Mouse (Mus musculus) limb, embryonic 12.5 days (tissue): ENCODE results near the gene Srf. TPM values are rescaled to one million over a fixed set of nuclear protein-coding genes. Genes with fewer than 3 reads are reported as not detected.
"Not testable (repeated sequence)": the region's sequence is repeated elsewhere in the genome, so short reads cannot be mapped to it uniquely, and the experiment has no call there.

Experiments
- ATAC-seq: fragments of 200-750 bp; cut with Nextera tagmentation; 2 replicates; pipeline ENCODE4 v1.8.0; 2017; ENCODE audit warnings: low read depth, moderate TSS enrichment; ENCODE audit not compliant: insufficient number of reproducible peaks, insufficient read depth, low FRiP score, low TSS enrichment
- H3K27ac ChIP-seq: fragments of 300-500 bp; sonication (generic); 2 replicates; pipeline ENCODE4 v1.5.1; 2016; ENCODE audit warnings: mild to moderate bottlenecking, moderate library complexity
- H3K27me3 ChIP-seq: fragments of 300-500 bp; sonication (generic); 2 replicates; pipeline ENCODE4 v1.6.1; 2016; ENCODE audit warnings: mild to moderate bottlenecking, moderate library complexity
- H3K36me3 ChIP-seq: fragments of 300-500 bp; sonication (generic); 2 replicates; pipeline ENCODE4 v1.6.1; 2016; ENCODE audit warnings: mild to moderate bottlenecking, moderate library complexity
- H3K4me1 ChIP-seq: fragments of 300-500 bp; sonication (generic); replicated peaks from 2 replicates; pipeline ENCODE4 v1.6.1; 2016
- H3K4me2 ChIP-seq: fragments of 300-500 bp; sonication (generic); 2 replicates; pipeline ENCODE4 v1.6.1; 2016; ENCODE audit warnings: mild to moderate bottlenecking, moderate library complexity
- H3K4me3 ChIP-seq: fragments of 300-500 bp; sonication (generic); replicated peaks from 2 replicates; pipeline ENCODE4 v1.5.1; 2016; ENCODE audit warnings: mild to moderate bottlenecking
- H3K9ac ChIP-seq: fragments of 300-500 bp; sonication (generic); replicated peaks from 2 replicates; pipeline ENCODE4 v1.6.1; 2016; ENCODE audit warnings: mild to moderate bottlenecking, moderate library complexity
- H3K9me3 ChIP-seq: fragments of 300-500 bp; sonication (generic); 2 replicates; pipeline ENCODE4 v1.6.1; 2016; ENCODE audit warnings: mild to moderate bottlenecking, moderate library complexity
- WGBS: fragments of 180-500 bp; shearing (Covaris S2); methylation state at CpG from one replicate; pipeline ENCODE4 v1.1.7; 2016; 5-methylcytosine and 5-hydroxymethylcytosine counted together
- polyA plus RNA-seq: library from polyadenylated mRNA; unstranded; fragments of >200 nt; fragmentation: Nextera tagmentation; extraction: Ambion mirVana; gene quantifications from 2 replicates; pipeline ENCODE4 v1.2.1, GENCODE M21; 2016

Gene Srf
- polyA plus RNA-seq, 1 experiment from 2014 or later, result 12.4 TPM

DNA sequence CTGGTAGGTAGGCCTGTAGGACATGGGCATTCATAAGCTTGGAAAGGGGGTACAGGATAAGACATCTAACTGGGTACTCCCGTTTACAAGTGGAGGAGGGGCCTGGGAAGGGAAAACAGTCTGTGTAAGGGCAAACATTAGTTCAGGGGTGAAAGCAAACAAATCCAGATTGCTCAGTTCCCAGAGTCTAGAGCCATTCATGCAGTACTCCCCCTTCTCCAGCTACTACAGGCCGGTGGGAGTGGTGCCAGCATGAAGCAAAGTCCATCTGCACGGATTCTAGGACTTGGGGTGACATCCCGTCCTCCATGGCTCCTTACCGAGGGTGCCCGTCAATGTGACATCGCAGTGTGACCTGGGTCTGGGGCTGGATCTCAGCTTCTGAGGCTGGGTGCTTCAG lies 34.5 kb upstream of the Srf start:
- Histone ChIP-seq H3K4me1 (peaks cover 16% of the 10 kb centered on the region), H3K4me2 (no peak overlapping the region), H3K27me3 (no peaks in the 10 kb centered on the region), H3K9ac (no peak overlapping the region), H3K27ac (no peak overlapping the region), H3K36me3 (peaks cover 65% of the 10 kb centered on the region), H3K4me3 (no peak overlapping the region), H3K9me3 (no peaks in the 10 kb centered on the region)
- no peak for ATAC-seq
- WGBS, result 93% methylated on average over 7 of the region's 7 CpGs

DNA sequence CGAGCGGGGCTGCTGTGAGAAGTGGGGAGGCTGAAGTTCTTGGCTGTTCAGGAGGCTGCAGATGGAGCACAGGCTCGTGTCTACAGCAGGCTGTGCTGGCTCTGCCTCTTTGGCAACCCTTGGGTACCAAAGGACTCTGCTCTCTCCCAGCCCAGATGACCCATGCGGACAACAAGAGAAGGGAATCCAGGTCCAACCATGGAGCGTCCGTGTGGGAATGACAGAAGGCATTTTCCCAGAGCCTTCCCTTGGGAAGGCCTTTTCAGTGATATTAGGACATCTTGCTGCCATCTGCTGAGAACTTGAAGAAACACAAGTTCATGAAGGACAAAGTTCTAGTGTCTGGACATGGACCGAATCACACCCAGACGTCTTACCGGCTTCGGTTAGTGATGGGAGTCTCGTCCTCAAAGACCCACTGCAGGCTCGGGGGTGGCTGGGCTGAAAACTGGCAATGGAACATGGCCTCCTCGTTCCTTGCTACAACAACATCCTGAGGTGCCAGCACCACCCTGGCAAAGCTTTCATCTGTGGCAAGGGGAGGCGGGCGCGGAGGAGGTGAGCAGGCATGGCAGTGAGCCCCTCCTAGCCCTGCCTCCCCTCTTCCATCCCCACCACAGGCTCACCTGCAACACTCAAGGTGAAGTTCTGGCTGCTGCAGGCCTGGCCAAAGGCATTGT lies 33.8 kb upstream of the Srf start:
- Histone ChIP-seq H3K4me1 (peaks cover 9% of the 10 kb centered on the region), H3K27me3 (no peaks in the 10 kb centered on the region), H3K4me3 (no peak overlapping the region), H3K9ac (no peak overlapping the region), H3K4me2 (no peak overlapping the region), H3K27ac (no peak overlapping the region), H3K9me3 (no peaks in the 10 kb centered on the region), H3K36me3 (peaks cover 72% of the 10 kb centered on the region)
- 92% methylated on average over 16 of the region's 16 CpGs for WGBS
- ATAC-seq, result no peak

DNA sequence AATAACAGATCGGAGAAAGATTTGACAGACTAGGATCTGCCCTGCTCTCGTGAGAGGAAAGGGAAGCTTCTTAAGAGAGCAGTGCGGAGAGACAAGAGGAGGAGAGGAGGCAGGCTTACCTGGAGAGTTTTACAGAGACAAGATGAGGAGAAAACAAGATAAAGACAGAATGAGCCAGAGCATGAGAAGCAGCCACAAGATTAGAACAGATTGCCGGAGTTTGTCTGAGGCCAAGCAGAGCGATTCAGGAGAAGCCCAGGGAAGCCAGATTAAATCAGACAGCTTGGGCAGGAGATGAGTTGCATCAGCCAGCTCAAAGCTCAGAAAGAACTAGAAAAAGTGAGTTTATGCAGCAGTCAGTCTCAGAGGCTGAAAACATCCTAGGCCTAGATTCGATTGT lies 32.9 kb upstream of the Srf start:
- no peak overlapping the region for H3K4me2 ChIP-seq
- H3K4me1 ChIP-seq, result peaks cover 4% of the 10 kb centered on the region; the same call in 1 of the 2 replicates
- H3K9ac ChIP-seq, result no peak overlapping the region
- no peaks in the 10 kb centered on the region for H3K27me3 ChIP-seq
- no peak overlapping the region for H3K27ac ChIP-seq
- peaks cover 79% of the 10 kb centered on the region for H3K36me3 ChIP-seq
- no peak overlapping the region for H3K4me3 ChIP-seq
- no peak for ATAC-seq
- 94% methylated on average over 6 of the region's 6 CpGs for WGBS
- H3K9me3 ChIP-seq, result no peaks in the 10 kb centered on the region

DNA sequence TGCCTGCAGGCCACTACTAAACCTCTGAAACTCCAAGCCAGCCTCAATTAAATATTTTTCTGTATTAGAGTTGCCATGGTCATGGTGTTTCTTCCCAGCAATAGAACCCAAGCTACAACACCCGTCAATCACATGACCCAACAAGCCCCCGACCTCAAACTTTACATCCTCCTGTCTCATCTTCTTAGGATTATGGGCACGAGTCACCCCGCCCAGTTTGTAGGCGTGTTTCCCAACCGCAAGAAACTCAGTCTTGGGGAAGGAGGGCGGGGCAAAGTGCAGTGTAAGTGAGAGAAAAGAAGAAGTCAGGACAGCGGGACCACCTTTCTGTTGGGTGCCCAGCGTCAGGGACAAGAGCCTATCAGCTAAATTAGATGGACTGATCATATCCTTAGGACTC lies 32.2 kb upstream of the Srf start:
- no peak overlapping the region for H3K27ac ChIP-seq
- no peaks in the 10 kb centered on the region for H3K27me3 ChIP-seq
- H3K4me3 ChIP-seq, result no peak overlapping the region
- no peak for ATAC-seq
- no peak overlapping the region for H3K4me2 ChIP-seq
- H3K36me3 ChIP-seq, result peaks cover 78% of the 10 kb centered on the region
- no peak overlapping the region for H3K9ac ChIP-seq
- H3K4me1 ChIP-seq, result peaks cover 3% of the 10 kb centered on the region; the same call in 1 of the 2 replicates
- H3K9me3 ChIP-seq, result no peaks in the 10 kb centered on the region
- WGBS, result 89% methylated on average over 9 of the region's 9 CpGs

DNA sequence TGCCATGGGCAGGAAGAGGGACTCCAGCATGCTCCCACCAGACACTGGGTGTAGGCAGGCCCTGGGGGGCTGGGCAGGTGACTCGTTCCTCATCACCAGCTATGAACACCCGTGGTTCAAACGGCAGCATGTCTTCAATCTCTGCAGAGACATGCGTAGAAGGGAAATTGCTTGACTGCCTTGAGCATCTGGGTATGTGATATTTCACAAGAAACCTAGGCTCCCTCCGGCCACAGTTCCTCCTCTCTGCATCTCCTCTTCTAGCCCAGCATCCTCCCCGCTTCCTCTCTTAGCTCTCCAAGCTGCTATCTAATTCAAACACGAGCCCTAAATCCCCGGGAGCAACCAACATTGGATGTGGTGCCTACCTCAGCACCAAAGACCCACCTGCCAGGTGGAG lies 30.4 kb upstream of the Srf start:
- Histone ChIP-seq H3K27me3 (no peaks in the 10 kb centered on the region), H3K36me3 (peaks cover 91% of the 10 kb centered on the region), H3K4me2 (no peak overlapping the region), H3K27ac (no peak overlapping the region), H3K4me3 (no peak overlapping the region), H3K9ac (no peak overlapping the region), H3K9me3 (no peaks in the 10 kb centered on the region), H3K4me1 (no peaks in the 10 kb centered on the region)
- WGBS, result 92% methylated on average over 8 of the region's 8 CpGs
- no peak for ATAC-seq

DNA sequence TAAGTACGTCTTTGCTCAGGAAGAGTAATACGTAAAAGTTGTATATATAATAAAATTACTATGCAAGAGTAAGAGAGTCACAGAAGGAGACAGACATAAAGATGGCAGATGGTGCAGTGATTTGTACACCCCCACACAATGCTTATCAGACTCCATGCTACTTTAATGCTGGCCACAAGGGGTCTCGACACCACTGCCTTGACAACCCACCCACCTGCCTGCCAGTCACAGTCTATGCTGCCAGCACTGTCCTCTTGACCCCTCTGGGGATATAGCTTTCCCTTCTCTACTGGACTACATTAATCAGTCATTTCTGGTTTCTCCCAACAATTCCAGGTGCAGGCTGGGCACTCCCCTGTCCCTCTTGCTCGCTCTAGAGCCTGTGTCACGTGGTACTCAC lies 22.7 kb upstream of the Srf start:
- H3K36me3 ChIP-seq, result peaks cover 90% of the 10 kb centered on the region
- no peak overlapping the region for H3K27ac ChIP-seq
- H3K9me3 ChIP-seq, result 0 out of 2 replicates have a peak, but pooled peaks cover 5% of the 10 kb centered on the region
- no peaks in the 10 kb centered on the region for H3K4me1 ChIP-seq
- 79% methylated on average over 5 of the region's 5 CpGs for WGBS
- H3K27me3 ChIP-seq, result no peaks in the 10 kb centered on the region
- H3K4me3 ChIP-seq, result no peak overlapping the region
- no peak overlapping the region for H3K9ac ChIP-seq
- ATAC-seq, result no peak
- H3K4me2 ChIP-seq, result no peak overlapping the region

DNA sequence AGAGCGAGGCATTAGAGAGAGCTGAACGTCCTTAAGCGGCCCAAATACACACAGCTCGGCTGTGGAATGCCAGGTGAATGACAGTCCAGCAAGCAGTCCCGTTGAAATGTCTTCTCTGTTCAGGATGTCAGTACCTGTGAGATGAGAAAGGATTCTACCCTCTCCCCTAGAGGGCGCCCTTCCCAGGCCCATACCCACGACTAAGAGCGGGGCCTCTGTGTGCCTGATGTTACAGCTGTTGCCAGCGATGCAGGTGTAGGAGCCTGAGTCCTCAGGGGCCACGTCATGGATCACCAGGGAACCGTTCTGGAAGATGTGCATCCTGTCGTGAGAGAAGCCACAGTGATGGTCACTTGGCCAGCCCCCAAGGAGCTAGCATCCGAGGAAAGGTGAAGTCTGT lies 20.1 kb upstream of the Srf start:
- Histone ChIP-seq H3K4me2 (no peak overlapping the region), H3K4me3 (no peak overlapping the region), H3K9ac (no peak overlapping the region), H3K36me3 (peaks cover 96% of the 10 kb centered on the region), H3K27ac (no peak overlapping the region), H3K27me3 (no peaks in the 10 kb centered on the region), H3K9me3 (0 out of 2 replicates have a peak, but pooled peaks cover 5% of the 10 kb centered on the region), H3K4me1 (no peaks in the 10 kb centered on the region)
- no peak for ATAC-seq
- 90% methylated on average over 13 of the region's 13 CpGs for WGBS

DNA sequence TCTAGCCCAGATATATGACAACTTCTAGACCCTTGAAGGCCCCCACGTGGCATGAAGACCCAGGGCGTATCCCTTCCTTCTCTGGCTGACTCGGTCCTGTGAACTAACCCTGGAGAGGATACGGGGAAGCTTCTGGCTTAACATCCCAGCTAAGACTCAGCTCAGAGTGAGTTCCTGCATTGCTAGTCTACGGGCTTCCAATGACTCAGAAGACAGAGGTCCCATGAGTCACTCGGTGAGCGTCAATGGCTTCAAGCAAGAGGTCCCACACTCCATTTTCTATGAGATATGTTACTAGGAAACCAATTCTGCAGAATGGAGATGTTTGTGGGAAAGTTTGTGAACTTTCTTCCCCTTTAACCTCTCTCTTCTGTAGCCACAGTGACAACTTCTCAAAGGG lies 18.6 kb upstream of the Srf start:
- Histone ChIP-seq H3K4me3 (no peak overlapping the region), H3K4me1 (no peaks in the 10 kb centered on the region), H3K9me3 (no peaks in the 10 kb centered on the region), H3K27me3 (no peaks in the 10 kb centered on the region), H3K9ac (no peak overlapping the region), H3K4me2 (no peak overlapping the region), H3K36me3 (peaks cover 96% of the 10 kb centered on the region), H3K27ac (no peak overlapping the region)
- no peak for ATAC-seq
- 92% methylated on average over 7 of the region's 7 CpGs for WGBS

DNA sequence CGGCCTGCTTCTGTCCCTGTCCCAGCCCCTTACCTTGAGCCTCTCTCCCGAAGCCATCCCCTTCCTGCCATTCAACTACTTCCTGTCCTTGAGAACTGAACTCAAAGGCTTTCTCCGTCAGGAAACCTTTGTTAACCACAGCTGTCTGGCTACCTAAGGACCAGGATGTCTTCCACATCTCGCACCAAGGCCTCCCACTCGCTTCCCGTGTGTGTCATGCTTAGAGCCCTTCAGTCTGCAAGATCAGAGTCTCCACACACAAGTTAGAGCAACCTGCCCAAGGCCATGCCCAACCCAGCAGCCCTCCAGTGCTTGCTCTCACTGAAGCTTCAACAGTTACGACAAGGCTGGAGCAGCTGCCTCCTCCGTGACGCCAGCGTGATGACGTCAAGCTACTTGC lies 15.0 kb upstream of the Srf start:
- Histone ChIP-seq H3K36me3 (peaks cover 97% of the 10 kb centered on the region), H3K4me1 (no peaks in the 10 kb centered on the region)
- WGBS, result 93% methylated on average over 11 of the region's 11 CpGs

DNA sequence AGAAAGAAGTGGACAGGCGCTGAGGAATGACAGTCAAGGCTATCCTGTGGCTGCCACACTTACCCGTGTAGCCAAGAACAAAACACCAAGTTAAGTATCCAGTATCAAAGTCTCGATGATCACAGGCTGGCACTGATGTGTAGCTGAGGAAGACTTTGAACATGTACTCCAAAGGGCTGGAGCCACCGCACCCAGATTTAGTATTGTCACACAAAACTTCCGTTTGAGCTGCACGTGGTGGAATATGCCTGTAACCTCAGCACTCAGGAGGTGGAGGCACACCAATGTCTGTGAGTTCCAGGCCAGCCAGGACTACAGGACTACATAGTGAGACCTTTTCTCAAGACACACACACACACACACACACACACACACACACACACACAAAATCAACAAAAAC lies 3.2 kb upstream of the Srf start:
- Histone ChIP-seq H3K9ac (no peak overlapping the region), H3K27me3 (no peaks in the 10 kb centered on the region), H3K36me3 (peaks cover 14% of the 10 kb centered on the region), H3K27ac (no peak overlapping the region), H3K4me2 (no peak overlapping the region), H3K4me3 (no peak overlapping the region), H3K4me1 (peaks cover 18% of the 10 kb centered on the region), H3K9me3 (no peaks in the 10 kb centered on the region)
- ATAC-seq, result no peak
- 97% methylated on average over 6 of the region's 6 CpGs for WGBS

More for the DNA sequence above, 15.0 kb upstream of the Srf start:
- Histone ChIP-seq H3K4me2 (no peak overlapping the region), H3K9me3 (no peaks in the 10 kb centered on the region), H3K27me3 (no peaks in the 10 kb centered on the region), H3K27ac (no peak overlapping the region), H3K4me3 (no peak overlapping the region), H3K9ac (no peak overlapping the region)
- ATAC-seq, result no peak

DNA sequence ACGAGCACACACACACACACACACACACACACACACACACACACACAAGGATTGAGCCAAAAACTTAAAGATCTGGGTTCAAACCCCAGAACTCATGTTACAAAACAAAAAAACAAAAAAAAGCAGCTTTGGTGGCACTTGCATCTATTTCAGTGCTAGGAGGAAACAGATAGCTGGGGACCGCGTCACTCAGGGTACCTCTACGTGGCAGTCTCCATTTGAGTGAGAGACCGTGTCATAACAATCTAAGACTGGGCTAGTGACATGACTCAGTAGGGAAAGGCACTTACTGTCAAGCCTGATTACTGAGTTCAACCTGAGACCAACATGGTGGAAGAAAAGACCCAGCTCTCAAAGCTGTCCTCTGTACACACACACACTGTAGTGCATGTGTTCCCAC lies 2.2 kb upstream of the Srf start:
- no peak for ATAC-seq
- Histone ChIP-seq H3K36me3 (peaks cover 4% of the 10 kb centered on the region; the same call in 1 of the 2 replicates), H3K9ac (no peak overlapping the region), H3K9me3 (no peaks in the 10 kb centered on the region), H3K27ac (no peak overlapping the region), H3K27me3 (no peaks in the 10 kb centered on the region), H3K4me2 (no peak overlapping the region), H3K4me3 (no peak overlapping the region), H3K4me1 (peaks cover 28% of the 10 kb centered on the region)
- 84% methylated on average over 5 of the region's 5 CpGs for whole genome bisulfite sequencing

DNA sequence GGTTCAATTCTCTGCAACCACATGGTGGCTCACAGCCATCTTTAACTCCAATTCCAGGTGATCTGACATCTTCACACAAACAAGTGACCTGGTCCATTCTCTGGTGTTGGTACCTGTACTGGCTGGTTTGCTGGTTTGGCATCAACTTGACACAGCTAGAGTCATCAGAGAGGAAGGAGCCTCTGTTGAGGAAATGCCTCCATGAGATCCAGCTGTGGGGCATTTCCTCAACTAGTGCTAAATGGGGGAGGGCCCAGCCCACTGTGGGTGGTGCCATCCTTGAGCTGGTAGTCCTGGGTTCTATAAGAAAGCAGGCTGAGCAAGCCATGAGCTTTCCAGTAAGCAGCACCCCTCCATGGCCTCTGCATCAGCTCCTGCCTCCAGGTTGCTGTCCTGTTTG lies 1.3 kb upstream of the Srf start:
- H3K27ac ChIP-seq, result peak overlapping the region; percentile 92; the same call in 1 of the 2 replicates
- H3K27me3 ChIP-seq, ATAC-seq, H3K36me3 ChIP-seq, H3K4me3 ChIP-seq, H3K9ac ChIP-seq, H3K9me3 ChIP-seq: not testable (repeated sequence)
- H3K4me1 ChIP-seq, result peaks cover 36% of the 10 kb centered on the region
- peak overlapping the region; percentile 93; the same call in 1 of the 2 replicates for H3K4me2 ChIP-seq
